Mouse (Mus musculus): ENCODE results near the gene Ccr2. TPM values are rescaled to one million over a fixed set of nuclear protein-coding genes. Genes with fewer than 3 reads are reported as not detected.
"Not testable (repeated sequence)": the region's sequence is repeated elsewhere in the genome, so short reads cannot be mapped to it uniquely, and the experiment has no call there.

The Ccr2 gene
- total and polyA plus RNA-seq, 2 experiments from 2014 or later = 0.71 TPM; not detected in 1

GRCm38 (mm10) chr9:124066572-124067103 is 35.1 kb upstream of the Ccr2 start:
- no peaks in the 10 kb centered on the region for H3K36me3 ChIP-seq (replicated peaks; ENCODE audit: control insufficient read depth, insufficient read depth, low read length)
- H3K27me3 ChIP-seq (ENCODE audit: control insufficient read depth, insufficient read depth, low read length) = no peaks in the 10 kb centered on the region
- no peak overlapping the region for H3K9ac ChIP-seq (replicated peaks; ENCODE audit: low read depth, low read length)
- no peak for DNase-seq (ENCODE audit: low spot score)
- H3K4me2 ChIP-seq (ENCODE audit: low read depth, low read length) = no peak overlapping the region
- H3K4me3 ChIP-seq (ENCODE audit: low read depth, low read length) = no peak overlapping the region
- H3K27ac ChIP-seq (ENCODE audit: low read depth) = no peak overlapping the region
- H3K9me3 ChIP-seq (replicated peaks; ENCODE audit: control insufficient read depth, low read length) = no peaks in the 10 kb centered on the region
- H3K4me1 ChIP-seq (ENCODE audit: control insufficient read depth, insufficient read depth) = no peaks in the 10 kb centered on the region
- ATAC-seq (ENCODE audit: insufficient read depth, low read depth) = no peak
- TF ChIP-seq CTCF (IDR thresholded peaks at IDR 0.05; ENCODE audit: low read depth) (no peak), EP300 (IDR thresholded peaks at IDR 0.05; ENCODE audit: low read depth) (no peak)

- Histone ChIP-seq H3K4me2 (ENCODE audit: low read depth, low read length) (no peak overlapping the region), H3K4me1 (ENCODE audit: control insufficient read depth, insufficient read depth) (no peaks in the 10 kb centered on the region), H3K27ac (ENCODE audit: low read depth) (no peak overlapping the region), H3K9ac (replicated peaks; ENCODE audit: low read depth, low read length) (no peak overlapping the region), H3K9me3 (replicated peaks; ENCODE audit: control insufficient read depth, low read length) (no peaks in the 10 kb centered on the region), H3K27me3 (ENCODE audit: control insufficient read depth, insufficient read depth, low read length) (no peaks in the 10 kb centered on the region), H3K36me3 (replicated peaks; ENCODE audit: control insufficient read depth, insufficient read depth, low read length) (no peaks in the 10 kb centered on the region), H3K4me3 (ENCODE audit: low read depth, low read length) (no peak overlapping the region)
- TF ChIP-seq EP300 (IDR thresholded peaks at IDR 0.05; ENCODE audit: low read depth) (no peak), CTCF (IDR thresholded peaks at IDR 0.05; ENCODE audit: low read depth) (no peak)
- DNase-seq (ENCODE audit: low spot score) (no peak), ATAC-seq (ENCODE audit: insufficient read depth, low read depth) (no peak)
- 34% methylated on average over 2 of the region's 2 CpGs for WGBS
Measured at GRCm38 (mm10) chr9:124068098-124069058, 33.4 kb upstream of the Ccr2 start.

GRCm38 (mm10) chr9:124071506-124071905 is 30.2 kb upstream of the Ccr2 start:
- no peaks in the 10 kb centered on the region for H3K27me3 ChIP-seq (ENCODE audit: control insufficient read depth, insufficient read depth, low read length)
- DNase-seq (ENCODE audit: low spot score) = no peak
- no peak for ATAC-seq (ENCODE audit: insufficient read depth, low read depth)
- no peak overlapping the region for H3K4me2 ChIP-seq (ENCODE audit: low read depth, low read length)
- H3K4me3 ChIP-seq (ENCODE audit: low read depth, low read length) = no peak overlapping the region
- no peak overlapping the region for H3K27ac ChIP-seq (ENCODE audit: low read depth)
- H3K4me1 ChIP-seq (ENCODE audit: control insufficient read depth, insufficient read depth) = no peaks in the 10 kb centered on the region
- H3K9me3 ChIP-seq (replicated peaks; ENCODE audit: control insufficient read depth, low read length) = no peaks in the 10 kb centered on the region
- no peak overlapping the region for H3K9ac ChIP-seq (replicated peaks; ENCODE audit: low read depth, low read length)
- H3K36me3 ChIP-seq (replicated peaks; ENCODE audit: control insufficient read depth, insufficient read depth, low read length) = no peaks in the 10 kb centered on the region
- WGBS = 68% methylated on average over 1 of the region's 1 CpGs
- TF ChIP-seq EP300 (IDR thresholded peaks at IDR 0.05; ENCODE audit: low read depth) (no peak), CTCF (IDR thresholded peaks at IDR 0.05; ENCODE audit: low read depth) (no peak)

- Histone ChIP-seq H3K27me3 (ENCODE audit: control insufficient read depth, insufficient read depth, low read length) (no peaks in the 10 kb centered on the region), H3K9ac (replicated peaks; ENCODE audit: low read depth, low read length) (no peak overlapping the region), H3K4me2 (ENCODE audit: low read depth, low read length) (no peak overlapping the region), H3K4me1 (ENCODE audit: control insufficient read depth, insufficient read depth) (no peaks in the 10 kb centered on the region), H3K27ac (ENCODE audit: low read depth) (no peak overlapping the region), H3K9me3 (replicated peaks; ENCODE audit: control insufficient read depth, low read length) (no peaks in the 10 kb centered on the region), H3K36me3 (replicated peaks; ENCODE audit: control insufficient read depth, insufficient read depth, low read length) (no peaks in the 10 kb centered on the region), H3K4me3 (ENCODE audit: low read depth, low read length) (no peak overlapping the region)
- ATAC-seq (ENCODE audit: insufficient read depth, low read depth) (no peak), DNase-seq (ENCODE audit: low spot score) (no peak)
- 51% methylated on average over 4 of the region's 4 CpGs for WGBS
- TF ChIP-seq CTCF (IDR thresholded peaks at IDR 0.05; ENCODE audit: low read depth) (no peak), EP300 (IDR thresholded peaks at IDR 0.05; ENCODE audit: low read depth) (no peak)
Measured at GRCm38 (mm10) chr9:124079803-124080202, 21.9 kb upstream of the Ccr2 start.

DNA sequence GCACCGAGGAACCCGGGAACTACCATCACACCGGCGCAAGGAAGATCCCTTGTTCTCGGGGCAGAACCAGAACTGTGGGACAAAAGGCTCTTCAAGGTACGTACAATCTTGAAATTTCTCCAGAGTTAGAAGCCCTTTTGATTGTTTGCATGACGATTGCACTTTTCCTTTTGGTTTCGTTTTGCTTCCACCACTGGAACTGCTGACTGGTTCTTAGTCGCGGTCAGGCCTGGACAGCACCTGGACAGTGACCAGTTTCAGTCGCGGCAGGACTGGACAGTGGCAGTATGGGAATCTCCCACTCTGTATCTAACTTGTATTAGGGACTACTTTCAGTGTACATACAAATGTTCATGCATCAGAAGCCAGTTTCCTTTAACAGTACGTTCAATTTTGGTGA is 21.3 kb upstream of the Ccr2 start:
- not testable (repeated sequence) for H3K9me3 ChIP-seq (replicated peaks; ENCODE audit: control insufficient read depth, low read length); DNase-seq (ENCODE audit: low spot score); H3K27ac ChIP-seq (ENCODE audit: low read depth); H3K4me3 ChIP-seq (ENCODE audit: low read depth, low read length); H3K36me3 ChIP-seq (replicated peaks; ENCODE audit: control insufficient read depth, insufficient read depth, low read length); H3K9ac ChIP-seq (replicated peaks; ENCODE audit: low read depth, low read length); H3K4me2 ChIP-seq (ENCODE audit: low read depth, low read length); ATAC-seq (ENCODE audit: insufficient read depth, low read depth); H3K27me3 ChIP-seq (ENCODE audit: control insufficient read depth, insufficient read depth, low read length); H3K4me1 ChIP-seq (ENCODE audit: control insufficient read depth, insufficient read depth)
- 85% methylated on average over 12 of the region's 13 CpGs for WGBS
